Mouse (Mus musculus): ENCODE measurements around the gene Actg2. TPM values are rescaled to one million over a fixed set of nuclear protein-coding genes. Genes with fewer than 3 reads are reported as not detected.

The Actg2 gene
- total and polyA plus RNA-seq, 3 experiments = 0.07 to 0.27 TPM; not detected in 1

- peak; percentile 25 for DNase-seq (ENCODE audit: low read depth, low spot score)
- no peaks in the 10 kb centered on the region for H3K9me3 ChIP-seq (replicated peaks; ENCODE audit: insufficient read depth, low read length)
- H3K9ac ChIP-seq (ENCODE audit: control insufficient read depth, low read depth, low read length, poor library complexity, severe bottlenecking) = no peak overlapping the region
- H3K27me3 ChIP-seq (ENCODE audit: control insufficient read depth in 1 of 2, insufficient read depth in 2 of 2, low read length in 2 of 2) = no peaks in the 10 kb centered on the region
- no peak overlapping the region for H3K27ac ChIP-seq (ENCODE audit: control insufficient read depth, low read depth, low read length)
- H3K4me1 ChIP-seq (ENCODE audit: control insufficient read depth in 1 of 2, insufficient read depth in 2 of 2, low read length in 2 of 2) = peaks cover 5 to 7% of the 10 kb centered on the region in 2 experiments
- H3K36me3 ChIP-seq (ENCODE audit: control insufficient read depth in 1 of 2, insufficient read depth in 2 of 2, low read length in 2 of 2) = peaks cover 0 to 10% of the 10 kb centered on the region in 2 experiments; a peak in 2 of 4 replicates
- TF ChIP-seq POLR2AphosphoS5 (IDR thresholded peaks at IDR 0.05; ENCODE audit: borderline replicate concordance, low read depth, low read length) = no peak
- no peak for TF ChIP-seq ZC3H11A (IDR thresholded peaks at IDR 0.05; ENCODE audit: low read depth, low read length)
- no peak for TF ChIP-seq NELFE (IDR thresholded peaks at IDR 0.05; ENCODE audit: low read depth, low read length)
- TF ChIP-seq E2F4 (IDR thresholded peaks at IDR 0.05; ENCODE audit: borderline replicate concordance, low read depth, low read length) = no peak
- no peak for TF ChIP-seq MEF2A (IDR thresholded peaks at IDR 0.05; ENCODE audit: extremely low read depth, insufficient replicate concordance, low read depth, low read length, poor library complexity, severe bottlenecking)
- TF ChIP-seq MYB (IDR thresholded peaks at IDR 0.05; ENCODE audit: low read depth, low read length) = no peak
- TF ChIP-seq CHD2 (IDR thresholded peaks at IDR 0.05; ENCODE audit: low read length) = no peak
- no peak for TF ChIP-seq NRF1 (IDR thresholded peaks at IDR 0.05; ENCODE audit: insufficient read depth, low read depth, low read length, poor library complexity, severe bottlenecking)
- TF ChIP-seq POLR2AphosphoS2 (IDR thresholded peaks at IDR 0.05; ENCODE audit: low read length) = no peak
- TF ChIP-seq TCF12 (IDR thresholded peaks at IDR 0.05; ENCODE audit: low read depth, low read length) = no peak
- TF ChIP-seq CHD1 (IDR thresholded peaks at IDR 0.05; ENCODE audit: low read depth, low read length) = no peak
- no peak for TF ChIP-seq SIN3A (IDR thresholded peaks at IDR 0.05; ENCODE audit: low read length)
- TF ChIP-seq SMC3 (IDR thresholded peaks at IDR 0.05; ENCODE audit: low read depth, low read length) = no peak
- no peak for TF ChIP-seq ETS1 (IDR thresholded peaks at IDR 0.05; ENCODE audit: low read depth, low read length)
- TF ChIP-seq TBP (IDR thresholded peaks at IDR 0.05; ENCODE audit: low read depth, low read length) = no peak
- no peak for TF ChIP-seq USF2 (IDR thresholded peaks at IDR 0.05; ENCODE audit: borderline replicate concordance in 1 of 2, insufficient read depth in 1 of 2, low read depth in 1 of 2, low read length in 2 of 2)
- H3K4me3 ChIP-seq (ENCODE audit: control insufficient read depth in 1 of 2, insufficient read depth in 1 of 2, low read depth in 2 of 2, low read length in 2 of 2) = no peak overlapping the region
- H3K79me2 ChIP-seq (ENCODE audit: control insufficient read depth, insufficient read depth, low read length, poor library complexity) = no peaks in the 10 kb centered on the region; the same call in none of the 2 replicates
These were observed 33.4 kb downstream of the Actg2 start for GRCm38 (mm10) chr6:83502656-83503055.

- H3K9me3 ChIP-seq (replicated peaks; ENCODE audit: insufficient read depth, low read length) = no peaks in the 10 kb centered on the region
- no peaks in the 10 kb centered on the region for H3K27me3 ChIP-seq (ENCODE audit: control insufficient read depth in 1 of 2, insufficient read depth in 2 of 2, low read length in 2 of 2)
- no peaks in the 10 kb centered on the region; the same call in none of the 2 replicates for H3K79me2 ChIP-seq (ENCODE audit: control insufficient read depth, insufficient read depth, low read length, poor library complexity)
- no peak overlapping the region for H3K4me3 ChIP-seq (ENCODE audit: control insufficient read depth in 1 of 2, insufficient read depth in 1 of 2, low read depth in 2 of 2, low read length in 2 of 2)
- TF ChIP-seq KAT2A (conservative IDR thresholded peaks at IDR 0.05; ENCODE audit: low read depth, low read length) (no peak), MAX (IDR thresholded peaks at IDR 0.05; ENCODE audit: low read length) (no peak), TCF12 (IDR thresholded peaks at IDR 0.05; ENCODE audit: low read depth, low read length) (no peak), NELFE (IDR thresholded peaks at IDR 0.05; ENCODE audit: low read depth, low read length) (no peak), SIN3A (IDR thresholded peaks at IDR 0.05; ENCODE audit: low read length) (no peak), MAZ (IDR thresholded peaks at IDR 0.05; ENCODE audit: low read depth, low read length) (no peak), CHD1 (IDR thresholded peaks at IDR 0.05; ENCODE audit: low read depth, low read length) (no peak)
- H3K4me1 ChIP-seq (ENCODE audit: control insufficient read depth in 1 of 2, insufficient read depth in 2 of 2, low read length in 2 of 2) = peaks cover 2 to 5% of the 10 kb centered on the region in 2 experiments; a peak in 3 of 4 replicates
- H3K36me3 ChIP-seq (ENCODE audit: control insufficient read depth in 1 of 2, insufficient read depth in 2 of 2, low read length in 2 of 2) = peaks cover 0 to 7% of the 10 kb centered on the region in 2 experiments; a peak in 2 of 4 replicates
- no peak overlapping the region for H3K9ac ChIP-seq (ENCODE audit: control insufficient read depth, low read depth, low read length, poor library complexity, severe bottlenecking)
- H3K27ac ChIP-seq (ENCODE audit: control insufficient read depth, low read depth, low read length) = no peak overlapping the region
- DNase-seq (ENCODE audit: low read depth, low spot score) = no peak
These were observed 34.3 kb downstream of the Actg2 start for GRCm38 (mm10) chr6:83501524-83502310.

All from MEL (cell line).